Mouse (Mus musculus) hindbrain, embryonic 11.5 days (tissue): ENCODE data around the gene Jmjd1c. TPM values are rescaled to one million over a fixed set of nuclear protein-coding genes. Genes with fewer than 3 reads are reported as not detected.

ENCODE experiments used
- ATAC-seq: fragments of 200-750 bp; cut with Nextera tagmentation; 2 replicates; pipeline ENCODE4 v1.8.0; 2017; ENCODE audit warnings: mild to moderate bottlenecking, moderate TSS enrichment, moderate library complexity; ENCODE audit not compliant: low FRiP score
- DNase-seq: peaks from one replicate; pipeline ENCODE4 v3.0.0-alpha.2; 2015; ENCODE audit warnings: low spot score
- H3K27ac ChIP-seq: fragments of 300-500 bp; sonication (generic); 2 replicates; pipeline ENCODE4 v1.5.1; 2014; ENCODE audit warnings: mild to moderate bottlenecking, low read depth, low read length
- H3K27me3 ChIP-seq: fragments of 300-500 bp; sonication (generic); 2 replicates; pipeline ENCODE4 v1.6.1; 2014; ENCODE audit warnings: mild to moderate bottlenecking, low read length, moderate library complexity, mixed read lengths; ENCODE audit not compliant: control insufficient read depth, insufficient read depth
- H3K36me3 ChIP-seq: fragments of 300-500 bp; sonication (generic); 2 replicates; pipeline ENCODE4 v1.6.1; 2014; ENCODE audit warnings: mild to moderate bottlenecking, low read length, moderate library complexity, mixed read lengths; ENCODE audit not compliant: control insufficient read depth, insufficient read depth
- H3K4me1 ChIP-seq: fragments of 300-500 bp; sonication (generic); replicated peaks from 2 replicates; pipeline ENCODE4 v1.6.1; 2014; ENCODE audit warnings: low read length, mixed read lengths; ENCODE audit not compliant: control insufficient read depth, insufficient read depth
- H3K4me2 ChIP-seq: fragments of 300-500 bp; sonication (generic); replicated peaks from 2 replicates; pipeline ENCODE4 v1.6.1; 2014; ENCODE audit warnings: mild to moderate bottlenecking, low read depth, low read length
- H3K4me3 ChIP-seq: fragments of 300-500 bp; sonication (generic); 2 replicates; pipeline ENCODE4 v1.5.1; 2014; ENCODE audit warnings: low read depth, low read length
- H3K9ac ChIP-seq: fragments of 300-500 bp; sonication (generic); 2 replicates; pipeline ENCODE4 v1.6.1; 2014; ENCODE audit warnings: low read depth, low read length
- H3K9me3 ChIP-seq: fragments of 300-500 bp; sonication (generic); 2 replicates; pipeline ENCODE4 v1.6.1; 2016; ENCODE audit warnings: low read length; ENCODE audit not compliant: control insufficient read depth
- WGBS: fragments of 180-500 bp; shearing (Covaris S2); extraction: QIAGEN DNeasy Blood & Tissue Kit; methylation state at CpG from one replicate; pipeline ENCODE4 v1.1.7; 2014; 5-methylcytosine and 5-hydroxymethylcytosine counted together
- polyA plus RNA-seq: library from polyadenylated mRNA; unstranded; fragments of >200 nt; fragmentation: Nextera tagmentation; extraction: Ambion mirVana; gene quantifications from 2 replicates; pipeline ENCODE4 v1.2.1, GENCODE M21; 2014

Jmjd1c gene
- polyA plus RNA-seq, 1 experiment from 2014 or later: 63.8 TPM

- no peak for DNase-seq
- Histone ChIP-seq H3K9me3 (no peaks in the 10 kb centered on the region), H3K4me3 (no peak overlapping the region), H3K4me1 (peaks cover 3% of the 10 kb centered on the region; the same call in 1 of the 2 replicates), H3K27me3 (no peaks in the 10 kb centered on the region), H3K9ac (no peak overlapping the region), H3K27ac (no peak overlapping the region), H3K4me2 (no peak overlapping the region), H3K36me3 (no peaks in the 10 kb centered on the region)
- ATAC-seq: no peak
- 65% methylated on average over 17 of the region's 17 CpGs for WGBS
These were observed 39.8 kb upstream of the Jmjd1c start for GRCm38 (mm10) chr10:67055867-67056856.

DNA sequence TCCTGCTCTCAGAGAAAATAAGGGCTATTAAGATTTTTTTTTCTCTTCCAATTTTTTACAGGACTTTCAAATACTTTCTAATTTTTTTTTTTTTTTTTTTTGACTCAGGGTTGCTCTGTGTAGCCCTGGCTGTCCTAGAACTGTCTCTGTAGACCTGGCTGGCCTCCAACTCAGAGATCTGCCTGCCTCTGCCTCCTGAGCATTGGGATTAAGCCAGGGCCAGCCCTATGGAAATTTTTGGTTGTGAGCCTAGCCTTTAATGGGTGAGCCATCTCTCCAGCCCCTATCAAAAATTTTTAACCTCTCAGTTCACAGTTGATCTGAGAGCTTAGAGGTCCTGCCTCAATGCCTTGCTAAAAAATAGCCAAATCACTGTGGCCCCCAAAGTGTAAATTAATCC is 38.7 kb upstream of the Jmjd1c start:
- no peak overlapping the region for H3K4me3 ChIP-seq
- H3K9me3 ChIP-seq: no peaks in the 10 kb centered on the region
- no peak for ATAC-seq
- no peak for DNase-seq
- H3K4me2 ChIP-seq: no peak overlapping the region
- no peak overlapping the region for H3K9ac ChIP-seq
- H3K27me3 ChIP-seq: no peaks in the 10 kb centered on the region
- peaks cover 6% of the 10 kb centered on the region for H3K4me1 ChIP-seq
- H3K36me3 ChIP-seq: no peaks in the 10 kb centered on the region
- no peak overlapping the region for H3K27ac ChIP-seq

GRCm38 (mm10) chr10:67057696-67058095 is 38.2 kb upstream of the Jmjd1c start:
- H3K36me3 ChIP-seq: no peaks in the 10 kb centered on the region
- H3K9ac ChIP-seq: no peak overlapping the region
- H3K4me3 ChIP-seq: no peak overlapping the region
- DNase-seq (no peak), ATAC-seq (no peak)
- no peaks in the 10 kb centered on the region for H3K9me3 ChIP-seq
- no peak overlapping the region for H3K4me2 ChIP-seq
- no peak overlapping the region for H3K27ac ChIP-seq
- peaks cover 6% of the 10 kb centered on the region for H3K4me1 ChIP-seq
- 92% methylated on average over 6 of the region's 6 CpGs for WGBS
- H3K27me3 ChIP-seq: no peaks in the 10 kb centered on the region

DNA sequence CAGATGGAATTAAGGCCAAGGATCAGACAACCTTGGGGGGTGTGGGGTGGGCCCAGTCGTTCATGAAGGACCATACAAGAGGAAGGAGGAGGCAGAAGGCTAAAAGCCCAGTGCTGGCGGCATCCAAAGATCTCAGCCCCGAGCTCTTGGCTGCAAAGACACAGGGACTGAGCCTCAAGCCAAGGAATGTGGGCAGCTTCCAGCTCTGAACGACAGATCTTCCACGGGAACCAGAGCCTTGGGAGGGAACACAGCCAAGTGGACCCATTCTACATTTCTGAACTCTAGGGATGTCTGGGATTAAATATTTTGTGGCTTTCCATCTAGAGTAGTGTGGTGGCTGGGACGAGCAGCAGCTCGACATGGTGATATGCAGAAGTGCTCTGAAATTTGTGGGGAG is 37.6 kb upstream of the Jmjd1c start:
- no peak for ATAC-seq
- no peaks in the 10 kb centered on the region for H3K27me3 ChIP-seq
- 88% methylated on average over 7 of the region's 7 CpGs for WGBS
- no peak overlapping the region for H3K4me3 ChIP-seq
- no peak overlapping the region for H3K4me2 ChIP-seq
- H3K36me3 ChIP-seq: no peaks in the 10 kb centered on the region
- peaks cover 6% of the 10 kb centered on the region for H3K4me1 ChIP-seq
- no peak overlapping the region for H3K9ac ChIP-seq
- H3K27ac ChIP-seq: no peak overlapping the region
- DNase-seq: no peak
- H3K9me3 ChIP-seq: no peaks in the 10 kb centered on the region

DNA sequence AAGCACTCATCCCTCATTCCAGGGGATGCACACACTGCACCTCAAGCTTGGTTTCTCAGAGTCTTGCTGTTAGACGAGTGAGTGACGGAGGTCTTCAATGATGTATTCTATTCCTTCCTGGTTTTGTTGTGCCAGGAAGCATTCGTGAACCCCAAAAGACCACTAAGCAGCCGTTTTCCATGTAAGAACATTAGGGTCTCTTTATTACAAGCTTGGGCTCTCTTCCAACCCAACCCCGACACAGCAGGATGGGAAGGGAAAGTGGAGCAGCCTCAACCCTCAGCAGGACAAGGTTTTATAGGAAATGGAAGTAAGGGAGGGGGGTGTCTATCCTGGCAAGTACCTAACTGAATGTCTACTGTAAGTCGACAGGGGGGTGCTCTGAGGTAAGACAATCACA is 37.2 kb upstream of the Jmjd1c start:
- no peak overlapping the region for H3K4me3 ChIP-seq
- no peak overlapping the region for H3K9ac ChIP-seq
- H3K36me3 ChIP-seq: no peaks in the 10 kb centered on the region
- no peaks in the 10 kb centered on the region for H3K9me3 ChIP-seq
- H3K4me1 ChIP-seq: peaks cover 3% of the 10 kb centered on the region; the same call in 1 of the 2 replicates
- H3K27me3 ChIP-seq: no peaks in the 10 kb centered on the region
- 83% methylated on average over 6 of the region's 6 CpGs for WGBS
- DNase-seq: no peak
- no peak overlapping the region for H3K4me2 ChIP-seq
- no peak for ATAC-seq
- no peak overlapping the region for H3K27ac ChIP-seq

GRCm38 (mm10) chr10:67061367-67061801 is 34.5 kb upstream of the Jmjd1c start:
- Histone ChIP-seq H3K9ac (no peak overlapping the region), H3K4me3 (no peak overlapping the region), H3K36me3 (no peaks in the 10 kb centered on the region), H3K9me3 (no peaks in the 10 kb centered on the region), H3K4me2 (no peak overlapping the region), H3K27ac (no peak overlapping the region), H3K4me1 (peaks cover 3% of the 10 kb centered on the region; the same call in 1 of the 2 replicates), H3K27me3 (no peaks in the 10 kb centered on the region)
- peak; percentile 76 for DNase-seq
- WGBS: 29% methylated on average over 10 of the region's 10 CpGs
- ATAC-seq: peak; percentile 43; the same call in 1 of the 2 replicates

DNA sequence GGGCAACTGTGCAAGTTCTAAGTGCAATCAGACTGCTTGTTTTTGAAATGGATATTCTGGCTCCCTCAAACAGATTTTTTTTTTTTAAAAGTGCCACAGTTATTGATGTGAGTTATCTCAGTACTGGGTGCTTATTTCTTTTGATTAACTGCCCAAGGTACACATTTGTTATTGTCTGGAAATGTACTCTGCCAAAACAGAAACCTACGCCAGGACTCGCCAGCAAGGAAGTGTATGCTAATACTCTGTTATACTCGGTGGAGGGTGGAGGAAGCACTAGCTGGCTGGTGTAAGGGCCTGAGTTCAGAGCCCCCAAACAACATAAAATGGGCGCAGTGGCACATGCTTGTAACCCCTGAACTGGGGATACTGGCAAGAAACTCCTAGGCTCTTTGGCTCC is 34.1 kb upstream of the Jmjd1c start:
- Histone ChIP-seq H3K27ac (no peak overlapping the region), H3K36me3 (no peaks in the 10 kb centered on the region), H3K27me3 (no peaks in the 10 kb centered on the region), H3K9ac (no peak overlapping the region), H3K4me3 (no peak overlapping the region), H3K4me2 (no peak overlapping the region), H3K4me1 (peaks cover 3% of the 10 kb centered on the region; the same call in 1 of the 2 replicates), H3K9me3 (no peaks in the 10 kb centered on the region)
- ATAC-seq (0 out of 2 replicates have a peak, but pooled peaks have one; percentile 34), DNase-seq (no peak)
- 64% methylated on average over 4 of the region's 4 CpGs for WGBS

GRCm38 (mm10) chr10:67065277-67065887 is 30.5 kb upstream of the Jmjd1c start:
- Histone ChIP-seq H3K36me3 (no peaks in the 10 kb centered on the region), H3K9ac (no peak overlapping the region), H3K27ac (no peak overlapping the region), H3K4me2 (no peak overlapping the region), H3K9me3 (no peaks in the 10 kb centered on the region), H3K4me3 (no peak overlapping the region), H3K27me3 (no peaks in the 10 kb centered on the region), H3K4me1 (peaks cover 3% of the 10 kb centered on the region; the same call in 1 of the 2 replicates)
- 85% methylated on average over 7 of the region's 7 CpGs for WGBS
- no peak for ATAC-seq
- DNase-seq: no peak
